Mouse (Mus musculus): ENCODE data around the gene Abtb1.

DNA sequence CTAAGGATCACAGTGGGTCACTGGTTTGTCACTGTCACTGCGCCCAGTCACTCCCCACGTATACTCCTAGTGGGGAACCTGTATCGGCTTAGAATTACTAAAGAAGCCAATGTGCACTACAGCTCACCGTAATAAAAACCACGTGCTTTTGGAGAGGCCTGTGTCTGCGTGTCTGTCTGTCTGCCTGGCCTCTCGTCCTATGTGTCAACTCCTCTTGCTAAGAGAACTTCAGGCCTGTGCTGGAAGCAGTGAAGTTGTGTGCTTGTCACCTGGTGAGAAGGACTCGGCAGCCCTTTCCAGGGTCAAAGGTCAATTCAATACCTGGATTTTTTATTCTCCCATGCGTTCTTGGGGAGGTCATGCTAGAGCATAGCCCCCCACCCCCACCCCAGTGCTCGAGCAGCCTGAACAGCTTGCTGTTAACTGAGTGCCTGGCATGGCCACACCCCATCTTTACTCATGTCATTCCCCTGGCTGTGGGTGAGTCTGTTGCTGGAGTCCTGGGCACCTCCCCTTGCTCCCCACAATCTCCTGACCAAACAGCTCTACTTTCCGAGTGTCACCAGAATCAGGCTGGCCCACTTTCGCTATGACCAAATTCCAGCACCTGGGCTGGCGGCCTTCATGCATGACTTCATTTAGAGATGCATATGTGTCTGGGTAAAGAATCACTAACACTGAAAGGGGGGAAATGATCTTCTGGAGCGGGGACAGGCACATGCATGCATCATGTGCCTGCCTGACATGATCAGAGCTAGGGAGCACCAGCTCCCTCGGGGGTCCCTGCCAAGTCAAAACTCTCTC lies 13.4 kb downstream of the Abtb1 start:
- no peak for TF ChIP-seq CTCF (IDR thresholded peaks at IDR 0.05; ENCODE audit: low read depth)
- no peak for TF ChIP-seq EP300 (IDR thresholded peaks at IDR 0.05; ENCODE audit: low read depth)
